Mouse (Mus musculus): Measurements from ENCODE around the gene Lce1g. TPM values are rescaled to one million over a fixed set of nuclear protein-coding genes. Genes with fewer than 3 reads are reported as not detected.

Lce1g gene
- not detected for polyA plus RNA-seq (2014; fragmentation: Illumina TruSeq; extraction: RNeasy Lipid Tissue Mini Kit (QIAGEN cat#74804); ENCODE audit: low read depth, low replicate concordance)

DNA sequence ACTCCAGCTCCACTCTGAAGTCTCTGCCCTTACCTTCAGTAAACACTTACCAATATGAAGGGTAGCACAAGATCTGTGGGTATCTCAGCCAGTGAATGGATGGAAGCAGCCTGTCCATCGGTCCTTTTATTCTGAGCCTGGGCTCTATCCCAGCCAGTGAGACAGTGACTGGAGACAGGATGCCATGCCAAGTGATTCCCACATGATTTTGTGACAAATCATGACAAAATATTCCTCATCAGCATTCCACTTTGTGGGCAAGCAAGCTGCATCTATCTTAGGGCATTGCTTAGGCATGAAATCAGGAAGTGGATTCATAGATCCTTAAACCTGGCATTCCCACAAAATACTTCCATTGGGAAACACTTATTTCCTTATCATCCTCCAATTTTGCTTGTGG lies at the start of gene Lce1g:
Lce1g (minus strand) TSS at position 101 of the 400 bp plus-strand sequence.

DNA sequence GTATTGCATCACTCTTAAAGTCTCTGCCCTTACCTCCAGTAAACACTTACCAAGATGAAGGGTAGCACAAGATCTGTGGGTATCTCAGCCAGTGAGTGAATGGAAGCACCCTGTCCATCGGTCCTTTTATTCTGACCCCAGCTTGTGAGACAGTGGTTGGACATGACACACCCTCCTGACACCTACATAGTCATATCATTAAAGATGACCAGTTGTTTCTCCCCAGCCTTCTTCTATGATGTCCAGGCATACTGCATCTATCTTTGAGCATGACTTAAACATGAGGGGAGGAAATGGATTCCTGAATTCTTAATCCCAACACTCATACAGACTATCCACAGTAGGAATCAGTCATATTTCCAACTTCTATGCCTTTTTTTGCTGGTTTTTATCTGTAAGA lies 38.3 kb upstream of the Lce1g start, which contains the start of gene Lce1j:
Lce1j (minus strand) TSS at position 101 of the 400 bp plus-strand sequence.

DNA sequence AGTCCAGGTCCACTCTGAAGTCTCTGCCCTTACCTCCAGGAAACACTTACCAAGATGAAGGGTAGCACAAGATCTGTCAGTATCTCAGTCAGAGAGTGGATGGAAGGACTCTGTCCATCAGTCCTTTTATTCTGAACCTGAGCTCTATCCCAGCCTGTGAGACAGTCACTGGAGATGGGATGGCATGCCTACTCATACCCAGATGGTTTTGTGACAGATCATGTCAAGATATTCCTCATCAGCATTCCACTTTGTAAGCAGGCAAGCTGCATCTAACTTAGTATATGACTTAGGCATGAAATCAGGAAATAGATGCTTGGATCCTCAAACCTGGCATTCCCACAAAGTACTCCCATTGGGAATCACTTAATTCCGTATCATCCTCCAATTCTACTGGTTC lies 26.7 kb upstream of the Lce1g start, which contains the start of gene Lce1i:
Lce1i (minus strand) TSS at position 101 of the 400 bp plus-strand sequence.

DNA sequence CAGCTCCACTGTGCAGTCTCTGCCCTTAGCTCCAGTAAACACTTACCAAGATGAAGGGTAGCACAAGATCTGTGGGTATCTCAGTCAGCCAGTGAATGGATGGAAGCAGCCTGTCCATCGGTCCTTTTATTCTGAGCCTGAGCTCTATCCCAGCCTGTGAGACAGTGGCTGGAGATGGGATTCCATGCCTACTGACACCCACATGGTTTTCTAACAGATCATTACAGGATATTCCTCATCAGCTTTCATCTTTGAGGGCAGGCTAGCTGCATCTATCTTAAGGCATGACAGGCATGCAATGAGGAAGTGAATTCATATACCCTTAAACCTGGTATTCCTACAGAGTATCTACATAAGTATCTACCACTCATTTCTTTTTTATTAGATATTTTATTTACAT lies 12.8 kb upstream of the Lce1g start, which contains the start of gene Lce1h:
Lce1h (minus strand) TSS at position 101 of the 400 bp plus-strand sequence.

DNA sequence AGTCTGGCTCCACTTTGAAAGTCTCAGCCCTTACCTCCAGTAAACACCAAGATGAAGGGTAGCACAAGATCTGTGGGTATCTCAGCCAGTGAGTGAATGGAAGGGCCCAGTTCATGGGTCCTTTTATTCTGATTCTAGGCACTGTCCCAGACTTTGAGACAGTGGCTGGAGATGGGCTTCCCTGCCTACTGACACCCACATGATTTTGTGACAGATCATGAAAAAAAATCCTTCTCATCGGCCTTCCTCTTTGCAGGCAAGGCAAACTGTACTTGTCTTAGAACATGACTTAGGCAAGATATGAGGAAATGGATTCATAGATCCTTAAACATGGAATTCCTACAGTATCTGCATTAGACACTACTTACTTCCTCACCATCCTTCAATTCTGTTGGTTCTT lies 13.1 kb downstream of the Lce1g start, which contains the start of gene Gm38119:
Gm38119 (minus strand) TSS at position 101 of the 400 bp plus-strand sequence.

DNA sequence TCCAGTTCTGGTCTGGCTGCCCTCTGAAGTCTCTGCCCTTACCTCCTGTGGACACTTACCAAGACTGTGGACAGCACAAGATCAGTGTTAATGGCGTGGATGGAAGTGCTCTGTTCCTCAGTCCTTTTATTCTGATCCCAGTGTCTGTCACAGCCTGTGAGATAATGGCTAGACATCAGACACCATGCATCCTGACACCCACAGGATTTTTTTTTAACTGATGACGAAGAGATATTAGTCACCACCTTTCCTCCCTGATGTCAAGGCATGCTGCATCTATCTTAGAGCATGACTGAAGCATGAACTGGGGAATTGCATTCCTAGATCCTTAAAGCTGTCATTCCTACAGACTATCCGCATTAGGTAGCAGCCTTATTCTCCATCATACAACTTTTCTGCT lies 31.9 kb downstream of the Lce1g start, which contains the start of gene Lce1f:
Lce1f (minus strand) TSS at position 101 of the 400 bp plus-strand sequence.

DNA sequence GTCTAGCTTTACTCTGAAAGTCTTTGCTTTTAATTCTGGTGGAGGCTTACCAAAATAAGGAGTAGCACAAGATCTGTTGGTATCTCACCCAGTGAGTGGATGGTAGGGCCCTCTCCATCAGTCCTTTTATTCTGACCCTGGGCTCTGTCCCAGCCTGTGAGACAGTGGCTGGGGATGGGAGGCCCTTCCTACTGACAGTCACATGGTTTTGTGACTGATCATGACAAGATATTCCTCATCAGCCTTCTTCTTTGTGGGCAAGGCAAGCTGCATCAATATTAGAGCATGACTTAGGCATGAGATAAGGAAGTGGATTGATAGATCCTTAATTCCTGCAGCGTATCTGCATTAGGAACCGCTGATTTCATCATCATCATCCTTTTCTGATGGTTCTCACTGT lies 43.2 kb downstream of the Lce1g start, which contains the start of gene Lce1e:
Lce1e (minus strand) TSS at position 101 of the 400 bp plus-strand sequence.

Other genes with a start within 250 kb of the Lce1g start
- gene 2310046K23Rik, start 217.8 kb downstream of the Lce1g start, polyA plus RNA-seq (2014; fragmentation: Illumina TruSeq; extraction: RNeasy Lipid Tissue Mini Kit (QIAGEN cat#74804); ENCODE audit: low read depth, low replicate concordance) = not detected
- not detected for gene Ivl, start 178.6 kb downstream of the Lce1g start, polyA plus RNA-seq (2014; fragmentation: Illumina TruSeq; extraction: RNeasy Lipid Tissue Mini Kit (QIAGEN cat#74804); ENCODE audit: low read depth, low replicate concordance)
- gene Smcp, start 163.3 kb downstream of the Lce1g start, polyA plus RNA-seq (2014; fragmentation: Illumina TruSeq; extraction: RNeasy Lipid Tissue Mini Kit (QIAGEN cat#74804); ENCODE audit: low read depth, low replicate concordance) = not detected
- gene 2210017I01Rik, start 144.8 kb downstream of the Lce1g start, polyA plus RNA-seq (2014; fragmentation: Illumina TruSeq; extraction: RNeasy Lipid Tissue Mini Kit (QIAGEN cat#74804); ENCODE audit: low read depth, low replicate concordance) = not detected
- not detected for gene Lce6a, start 130.7 kb downstream of the Lce1g start, polyA plus RNA-seq (2014; fragmentation: Illumina TruSeq; extraction: RNeasy Lipid Tissue Mini Kit (QIAGEN cat#74804); ENCODE audit: low read depth, low replicate concordance)
- not detected for gene Lce1a1, start 104.0 kb downstream of the Lce1g start, polyA plus RNA-seq (2014; fragmentation: Illumina TruSeq; extraction: RNeasy Lipid Tissue Mini Kit (QIAGEN cat#74804); ENCODE audit: low read depth, low replicate concordance)
- gene Lce1b, start 95.4 kb downstream of the Lce1g start, polyA plus RNA-seq (2014; fragmentation: Illumina TruSeq; extraction: RNeasy Lipid Tissue Mini Kit (QIAGEN cat#74804); ENCODE audit: low read depth, low replicate concordance) = not detected
- not detected for gene Lce1a2, start 82.0 kb downstream of the Lce1g start, polyA plus RNA-seq (2014; fragmentation: Illumina TruSeq; extraction: RNeasy Lipid Tissue Mini Kit (QIAGEN cat#74804); ENCODE audit: low read depth, low replicate concordance)
- not detected for gene Lce1c, start 73.1 kb downstream of the Lce1g start, polyA plus RNA-seq (2014; fragmentation: Illumina TruSeq; extraction: RNeasy Lipid Tissue Mini Kit (QIAGEN cat#74804); ENCODE audit: low read depth, low replicate concordance)
- not detected for gene Lce1d, start 65.1 kb downstream of the Lce1g start, polyA plus RNA-seq (2014; fragmentation: Illumina TruSeq; extraction: RNeasy Lipid Tissue Mini Kit (QIAGEN cat#74804); ENCODE audit: low read depth, low replicate concordance)
- not detected for gene Lce1e, start 43.3 kb downstream of the Lce1g start, polyA plus RNA-seq (2014; fragmentation: Illumina TruSeq; extraction: RNeasy Lipid Tissue Mini Kit (QIAGEN cat#74804); ENCODE audit: low read depth, low replicate concordance)
- not detected for gene Lce1f, start 32.0 kb downstream of the Lce1g start, polyA plus RNA-seq (2014; fragmentation: Illumina TruSeq; extraction: RNeasy Lipid Tissue Mini Kit (QIAGEN cat#74804); ENCODE audit: low read depth, low replicate concordance)
- not detected for gene Gm38119, start 13.2 kb downstream of the Lce1g start, polyA plus RNA-seq (2014; fragmentation: Illumina TruSeq; extraction: RNeasy Lipid Tissue Mini Kit (QIAGEN cat#74804); ENCODE audit: low read depth, low replicate concordance)
- gene Lce1h, start 12.7 kb upstream of the Lce1g start, polyA plus RNA-seq (2014; fragmentation: Illumina TruSeq; extraction: RNeasy Lipid Tissue Mini Kit (QIAGEN cat#74804); ENCODE audit: low read depth, low replicate concordance) = not detected
- not detected for gene Lce1i, start 26.6 kb upstream of the Lce1g start, polyA plus RNA-seq (2014; fragmentation: Illumina TruSeq; extraction: RNeasy Lipid Tissue Mini Kit (QIAGEN cat#74804); ENCODE audit: low read depth, low replicate concordance)
- not detected for gene Lce1j, start 38.2 kb upstream of the Lce1g start, polyA plus RNA-seq (2014; fragmentation: Illumina TruSeq; extraction: RNeasy Lipid Tissue Mini Kit (QIAGEN cat#74804); ENCODE audit: low read depth, low replicate concordance)
- gene Lce1k, start 55.6 kb upstream of the Lce1g start, polyA plus RNA-seq (2014; fragmentation: Illumina TruSeq; extraction: RNeasy Lipid Tissue Mini Kit (QIAGEN cat#74804); ENCODE audit: low read depth, low replicate concordance) = not detected
- gene Kprp, start 74.9 kb upstream of the Lce1g start, polyA plus RNA-seq (2014; fragmentation: Illumina TruSeq; extraction: RNeasy Lipid Tissue Mini Kit (QIAGEN cat#74804); ENCODE audit: low read depth, low replicate concordance) = not detected
- not detected for gene Lce1l, start 98.9 kb upstream of the Lce1g start, polyA plus RNA-seq (2014; fragmentation: Illumina TruSeq; extraction: RNeasy Lipid Tissue Mini Kit (QIAGEN cat#74804); ENCODE audit: low read depth, low replicate concordance)
- not detected for gene 2310050C09Rik, start 117.9 kb upstream of the Lce1g start, polyA plus RNA-seq (2014; fragmentation: Illumina TruSeq; extraction: RNeasy Lipid Tissue Mini Kit (QIAGEN cat#74804); ENCODE audit: low read depth, low replicate concordance)
- not detected for gene Lce3a, start 173.9 kb upstream of the Lce1g start, polyA plus RNA-seq (2014; fragmentation: Illumina TruSeq; extraction: RNeasy Lipid Tissue Mini Kit (QIAGEN cat#74804); ENCODE audit: low read depth, low replicate concordance)
- gene Lce3b, start 180.6 kb upstream of the Lce1g start, polyA plus RNA-seq (2014; fragmentation: Illumina TruSeq; extraction: RNeasy Lipid Tissue Mini Kit (QIAGEN cat#74804); ENCODE audit: low read depth, low replicate concordance) = not detected
- gene Lce3c, start 192.1 kb upstream of the Lce1g start, polyA plus RNA-seq (2014; fragmentation: Illumina TruSeq; extraction: RNeasy Lipid Tissue Mini Kit (QIAGEN cat#74804); ENCODE audit: low read depth, low replicate concordance) = not detected
- not detected for gene Lce3d, start 205.1 kb upstream of the Lce1g start, polyA plus RNA-seq (2014; fragmentation: Illumina TruSeq; extraction: RNeasy Lipid Tissue Mini Kit (QIAGEN cat#74804); ENCODE audit: low read depth, low replicate concordance)
- not detected for gene Lce3e, start 214.7 kb upstream of the Lce1g start, polyA plus RNA-seq (2014; fragmentation: Illumina TruSeq; extraction: RNeasy Lipid Tissue Mini Kit (QIAGEN cat#74804); ENCODE audit: low read depth, low replicate concordance)
- gene Lce3f, start 239.9 kb upstream of the Lce1g start, polyA plus RNA-seq (2014; fragmentation: Illumina TruSeq; extraction: RNeasy Lipid Tissue Mini Kit (QIAGEN cat#74804); ENCODE audit: low read depth, low replicate concordance) = not detected

All from sigmoid colon, adult 10 weeks (tissue).